Mouse (Mus musculus) ES-CJ7 (cell line): ENCODE measurements around the gene Lrrc4b.
A peak's percentile ranks its signal among the peaks of the same experiment; 100 is the strongest.

Experiments used
- DNase-seq: peaks from one replicate; pipeline ENCODE4 v3.0.0; 2011; ENCODE audit warnings: low read depth, low spot score

Gene Lrrc4b

GRCm38 (mm10) chr7:44428968-44429521, at the start of gene Lrrc4b:
TSS of gene Lrrc4b (plus strand) at chr7:44429018.
- DNase-seq: peak; percentile 38

GRCm38 (mm10) chr7:44382541-44382940, 46.3 kb upstream of the Lrrc4b start:
- no peak for DNase-seq

GRCm38 (mm10) chr7:44383980-44384715, 44.7 kb upstream of the Lrrc4b start, which contains the start of gene Syt3:
TSS of gene Syt3 (plus strand) at chr7:44384102.
- DNase-seq: peak; percentile 86

GRCm38 (mm10) chr7:44384716-44385059, 44.1 kb upstream of the Lrrc4b start:
- no peak for DNase-seq

GRCm38 (mm10) chr7:44385720-44386119, 43.1 kb upstream of the Lrrc4b start, which contains the start of gene 1700008O03Rik:
TSS of gene 1700008O03Rik (minus strand) at chr7:44385820.
- no peak for DNase-seq

GRCm38 (mm10) chr7:44391831-44392230, 37.0 kb upstream of the Lrrc4b start:
- no peak for DNase-seq

- DNase-seq: no peak
Observed at GRCm38 (mm10) chr7:44392341-44392740, 36.5 kb upstream of the Lrrc4b start.

- no peak for DNase-seq
Observed at GRCm38 (mm10) chr7:44393284-44393683, 35.5 kb upstream of the Lrrc4b start.

- peak; percentile 93 for DNase-seq
Observed at GRCm38 (mm10) chr7:44398570-44398969, 30.2 kb upstream of the Lrrc4b start.

- DNase-seq: no peak
Observed at GRCm38 (mm10) chr7:44401673-44402072, 27.1 kb upstream of the Lrrc4b start.

GRCm38 (mm10) chr7:44405346-44406014, 23.3 kb upstream of the Lrrc4b start:
- DNase-seq: peak; percentile 100

- DNase-seq: no peak
Observed at GRCm38 (mm10) chr7:44406015-44406355, 22.8 kb upstream of the Lrrc4b start.

- peak; percentile 56 for DNase-seq
Observed at GRCm38 (mm10) chr7:44411144-44411543, 17.7 kb upstream of the Lrrc4b start.

GRCm38 (mm10) chr7:44413307-44413706, 15.5 kb upstream of the Lrrc4b start:
- no peak for DNase-seq

GRCm38 (mm10) chr7:44427666-44428065, 1.2 kb upstream of the Lrrc4b start:
- no peak for DNase-seq

GRCm38 (mm10) chr7:44428171-44428950, 457 bp upstream of the Lrrc4b start:
- DNase-seq: peak; percentile 47

GRCm38 (mm10) chr7:44429534-44430488, 993 bp downstream of the Lrrc4b start:
- DNase-seq: no peak

GRCm38 (mm10) chr7:44432550-44432949, 3.7 kb downstream of the Lrrc4b start:
- no peak for DNase-seq

GRCm38 (mm10) chr7:44433371-44433770, 4.6 kb downstream of the Lrrc4b start:
- DNase-seq: peak; percentile 99

- DNase-seq: no peak
Observed at GRCm38 (mm10) chr7:44434089-44434488, 5.3 kb downstream of the Lrrc4b start.

- no peak for DNase-seq
Observed at GRCm38 (mm10) chr7:44435796-44436195, 7.0 kb downstream of the Lrrc4b start.
